Mouse (Mus musculus): ENCODE measurements at regions not wholly inside any gene's neighbourhood (a gene's known extent, or its start where the extent isn't known, plus 50 kb on each side); places are given as distances from the start of the nearest gene placed in this dataset.

- no peak for TF ChIP-seq MAX (IDR thresholded peaks at IDR 0.05; ENCODE audit: low read depth)
- TF ChIP-seq POLR2A (IDR thresholded peaks at IDR 0.05; ENCODE audit: insufficient read length, low read depth), result no peak
- no peak for TF ChIP-seq USF1 (IDR thresholded peaks at IDR 0.05; ENCODE audit: low read depth)
Measured at GRCm38 (mm10) chr4:114321516-114322339, 84.8 kb upstream of the Trabd2b start.
